Mouse (Mus musculus) myocyte (in vitro differentiated cells): ENCODE measurements around the gene Vps4a.

Source experiments
- CEBPB ChIP-seq: IDR thresholded peaks from 2 replicates; pipeline ENCODE4 v1.6.1; 2011; ENCODE audit warnings: mild to moderate bottlenecking, moderate library complexity; ENCODE audit not compliant: poor library complexity, insufficient read depth, severe bottlenecking
- E2F4 ChIP-seq: IDR thresholded peaks from one replicate; pipeline ENCODE4 v1.6.1; 2011; ENCODE audit warnings: mild to moderate bottlenecking, control low read depth, moderate library complexity; ENCODE audit not compliant: insufficient read depth
- MAX ChIP-seq: IDR thresholded peaks from one replicate; pipeline ENCODE4 v1.6.1; 2011; ENCODE audit warnings: low read depth, mild to moderate bottlenecking, control low read depth
- MYOD1 ChIP-seq, 3 experiments: IDR thresholded peaks; one replicate each; pipeline ENCODE4 v1.6.1; 2011; ENCODE audit warnings: control low read depth in 2 of 3, low read depth in 2 of 3, mild to moderate bottlenecking in 2 of 3, moderate library complexity in 1 of 3; ENCODE audit not compliant: insufficient read length in 2 of 3, control insufficient read depth in 1 of 3
- MYOG ChIP-seq, 3 experiments: IDR thresholded peaks; one replicate each; pipeline ENCODE4 v1.6.1; 2011; ENCODE audit warnings: control low read depth in 2 of 3, low read depth in 2 of 3, mild to moderate bottlenecking in 2 of 3; ENCODE audit not compliant: insufficient read length in 2 of 3, control insufficient read depth in 1 of 3, insufficient read depth in 1 of 3
- POLR2A ChIP-seq: IDR thresholded peaks from one replicate; pipeline ENCODE4 v1.6.1; 2011; ENCODE audit warnings: low read depth, mild to moderate bottlenecking, control low read depth, moderate library complexity; ENCODE audit not compliant: insufficient read length
- POLR2AphosphoS2 ChIP-seq: IDR thresholded peaks from one replicate; pipeline ENCODE4 v1.6.1; 2011; ENCODE audit warnings: low read depth, control low read depth; ENCODE audit not compliant: insufficient read length
- SRF ChIP-seq: IDR thresholded peaks from one replicate; pipeline ENCODE4 v1.6.1; 2011; ENCODE audit warnings: low read depth; ENCODE audit not compliant: control insufficient read depth, insufficient read length
- TCF12 ChIP-seq: IDR thresholded peaks from one replicate; pipeline ENCODE4 v1.6.1; 2011; ENCODE audit warnings: mild to moderate bottlenecking, control low read depth; ENCODE audit not compliant: poor library complexity, insufficient read depth, severe bottlenecking
- TCF3 ChIP-seq: IDR thresholded peaks from one replicate; pipeline ENCODE4 v1.6.1; 2011; ENCODE audit warnings: low read depth, control low read depth; ENCODE audit not compliant: insufficient read length
- USF1 ChIP-seq: IDR thresholded peaks from one replicate; pipeline ENCODE4 v1.6.1; 2011; ENCODE audit warnings: low read depth, mild to moderate bottlenecking, control low read depth, moderate library complexity

DNA sequence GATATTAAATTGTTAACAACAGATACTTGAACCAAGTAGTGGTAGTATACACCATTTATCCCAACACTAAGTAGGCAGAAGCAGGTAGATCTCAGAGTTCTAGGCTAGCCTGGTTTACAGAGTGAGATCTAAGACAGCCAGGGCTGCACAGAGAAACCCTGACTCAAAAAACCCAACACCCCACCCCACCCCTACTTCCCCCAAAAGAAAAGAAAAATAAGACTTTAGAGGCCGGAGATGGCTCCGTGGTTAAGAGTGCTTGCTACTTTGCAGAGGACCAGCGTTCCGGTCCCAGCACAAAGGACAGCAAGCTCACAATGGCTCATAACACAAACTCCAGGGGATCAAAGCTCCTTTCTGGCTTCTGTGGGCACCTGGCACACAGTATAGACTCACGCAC lies 55.0 kb downstream of the Vps4a start:
- TF ChIP-seq USF1 (no peak), POLR2A (no peak), POLR2AphosphoS2 (no peak), CEBPB (no peak), E2F4 (no peak), MYOD1 (IDR thresholded peaks at IDR 0.05; ENCODE audit: control insufficient read depth in 1 of 3, insufficient read length in 2 of 3, low read depth in 2 of 3) (no peak), TCF3 (no peak), MYOG (IDR thresholded peaks at IDR 0.05; ENCODE audit: control insufficient read depth in 1 of 3, insufficient read depth in 1 of 3, insufficient read length in 2 of 3, low read depth in 2 of 3) (no peak), MAX (no peak), SRF (no peak), TCF12 (no peak)
